Mouse (Mus musculus): ENCODE measurements around the gene Ppp2r5c.

- TF ChIP-seq POLR2A (IDR thresholded peaks at IDR 0.05; ENCODE audit: low read depth, low read length) (no peak), CTCF (IDR thresholded peaks at IDR 0.05; ENCODE audit: extremely low read depth, insufficient read depth, insufficient read length, insufficient replicate concordance) (no peak)
Measured at GRCm38 (mm10) chr12:110447306-110447705, 386 bp downstream of the Ppp2r5c start.

Data from spleen, adult 2 months (tissue).